Mouse (Mus musculus) thymus, adult 18-20 months (tissue): Measurements from ENCODE around the gene Gm10663.

Experiments used
- DNase-seq, 2 experiments: peaks; one replicate each; pipeline ENCODE4 v3.0.0; 2022; ENCODE audit warnings: mixed read lengths in 2 of 2

The Gm10663 gene

GRCm38 (mm10) chr8:65087711-65088110, 12.9 kb downstream of the Gm10663 start:
- no peak for DNase-seq

- no peak for DNase-seq
These were observed 13.3 kb downstream of the Gm10663 start for GRCm38 (mm10) chr8:65088120-65088519.

DNA sequence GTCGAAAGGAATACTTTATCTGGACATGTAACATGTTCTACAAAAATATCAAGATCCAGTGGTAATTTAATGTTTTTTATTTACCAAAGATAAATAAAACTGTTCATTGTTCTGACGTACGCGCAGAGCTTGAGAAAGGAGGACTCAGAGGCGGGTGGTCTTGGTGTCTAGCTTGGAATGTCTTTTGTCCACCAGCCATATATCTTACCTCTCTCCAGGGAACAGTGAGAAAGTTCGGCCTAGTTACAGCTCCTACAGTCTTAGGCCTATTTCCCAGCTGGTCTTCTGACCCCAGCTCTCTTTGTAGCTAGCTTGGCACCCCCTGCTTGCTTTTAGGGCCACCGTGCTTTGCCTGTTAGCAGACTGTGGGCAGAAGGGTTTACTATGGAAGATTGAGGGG, 14.9 kb downstream of the Gm10663 start:
- no peak for DNase-seq

DNA sequence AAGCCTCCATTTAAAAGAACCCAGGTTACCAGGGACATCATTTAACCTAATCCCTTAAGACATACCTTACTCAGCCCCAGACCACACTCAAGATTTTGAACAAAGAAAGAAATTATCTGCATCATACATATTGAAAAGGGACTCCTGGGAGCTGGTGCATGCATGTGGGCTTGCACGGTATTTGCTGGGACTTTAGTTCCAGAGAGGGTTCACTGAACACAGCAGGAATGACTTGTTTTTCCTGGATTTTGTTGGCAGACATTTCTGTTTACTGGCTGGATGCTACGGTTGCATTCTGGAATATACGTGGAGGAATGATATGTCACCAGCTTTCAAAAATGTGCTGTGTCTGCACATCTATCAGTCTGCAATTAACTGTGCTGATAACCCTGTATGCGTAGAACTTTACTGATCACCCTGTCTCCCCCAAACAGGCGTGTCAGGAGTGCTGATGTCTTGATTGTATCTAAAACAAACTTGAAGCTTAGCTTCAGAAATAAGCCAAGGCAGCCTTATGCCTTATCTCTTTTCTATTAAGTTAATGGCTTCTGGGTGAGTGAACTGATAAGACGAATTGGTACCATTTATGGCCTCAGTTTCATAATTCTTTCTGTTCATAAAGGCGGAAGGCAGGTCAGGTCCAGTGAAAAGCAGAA, 23.1 kb downstream of the Gm10663 start:
- no peak for DNase-seq

GRCm38 (mm10) chr8:65099735-65100134, 24.9 kb downstream of the Gm10663 start:
- no peak for DNase-seq

- no peak for DNase-seq
These were observed 28.8 kb downstream of the Gm10663 start for GRCm38 (mm10) chr8:65103632-65104031.

DNA sequence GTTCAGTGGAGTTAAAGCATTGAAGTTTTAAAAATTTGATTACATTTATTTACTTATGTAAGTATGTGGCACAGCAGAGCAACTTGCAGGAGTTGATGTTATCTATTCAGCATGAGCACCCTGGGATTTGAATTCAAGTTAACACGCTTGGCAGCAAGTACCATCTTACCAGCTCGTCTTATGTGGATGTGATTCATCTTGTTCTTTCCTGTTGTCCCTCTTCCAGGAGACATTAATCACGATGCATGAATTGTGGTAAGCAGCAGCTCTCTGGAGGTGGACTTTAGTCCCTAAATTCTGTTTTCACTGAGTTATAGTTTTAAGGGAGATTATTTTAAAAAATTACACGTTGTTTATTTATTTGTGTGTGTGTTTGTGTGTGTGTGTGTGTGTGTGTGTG, 29.2 kb downstream of the Gm10663 start:
- no peak for DNase-seq

GRCm38 (mm10) chr8:65107936-65108718, 33.3 kb downstream of the Gm10663 start:
- no peak for DNase-seq

DNA sequence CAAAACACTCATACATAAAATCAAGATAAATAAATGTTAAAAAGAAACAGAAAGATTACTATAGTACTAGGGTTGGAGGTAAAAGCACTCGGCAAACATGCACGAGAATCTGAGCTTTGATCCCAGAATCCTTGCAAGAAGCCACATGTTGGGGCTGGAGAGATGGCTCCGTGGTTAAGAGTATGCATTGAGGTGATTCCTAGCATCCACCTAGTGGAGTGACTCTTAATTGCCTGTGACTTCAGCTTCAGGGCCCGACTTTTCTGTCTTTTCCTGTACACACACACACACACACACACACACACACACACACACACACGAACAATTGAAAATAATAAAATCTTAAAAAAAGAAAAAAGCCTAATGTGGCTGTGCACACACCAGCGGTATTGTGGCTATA, 34.1 kb downstream of the Gm10663 start:
- no peak for DNase-seq

DNA sequence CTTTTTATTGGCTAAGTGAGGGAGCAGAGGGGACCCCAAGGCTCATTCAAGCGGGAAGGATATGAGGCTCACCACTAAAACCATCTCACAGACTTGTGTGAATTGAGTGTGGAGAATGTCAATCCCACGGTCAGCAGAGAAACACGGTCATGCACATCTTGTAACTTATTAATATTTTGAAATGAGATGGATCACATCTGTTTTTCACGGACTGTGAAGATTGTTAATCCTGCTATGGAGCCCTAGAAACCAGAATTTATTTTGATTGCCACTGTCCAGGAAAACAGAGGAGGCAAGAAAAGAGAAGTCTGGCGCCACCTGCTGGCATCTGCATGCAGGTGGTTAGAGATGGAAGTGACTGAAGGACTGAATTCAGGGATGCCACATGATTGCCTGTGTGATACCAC, 35.5 kb downstream of the Gm10663 start:
- peak in 1 of 2 experiments; percentile 3 for DNase-seq

GRCm38 (mm10) chr8:65112092-65112491, 37.3 kb downstream of the Gm10663 start:
- no peak for DNase-seq

DNA sequence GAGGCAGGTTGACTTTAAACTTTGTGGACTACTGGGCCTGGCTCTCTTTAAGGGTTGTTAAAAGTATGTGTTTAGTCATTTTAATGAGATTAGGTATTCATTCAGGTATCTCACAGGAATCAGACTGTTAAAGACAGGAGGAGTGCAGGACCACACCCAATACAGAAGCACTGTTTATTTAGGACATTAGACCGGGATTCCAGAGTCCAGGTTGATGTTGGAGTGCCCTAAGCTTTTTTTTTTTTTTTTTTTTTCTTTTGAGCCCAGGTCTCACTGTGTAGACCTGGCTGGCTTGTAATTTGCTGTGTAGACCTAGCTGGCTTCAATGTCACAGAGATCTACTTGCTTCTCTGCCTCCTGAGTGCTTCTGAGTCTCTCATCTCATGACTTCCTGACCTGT, 51.2 kb downstream of the Gm10663 start:
- DNase-seq, result no peak

DNA sequence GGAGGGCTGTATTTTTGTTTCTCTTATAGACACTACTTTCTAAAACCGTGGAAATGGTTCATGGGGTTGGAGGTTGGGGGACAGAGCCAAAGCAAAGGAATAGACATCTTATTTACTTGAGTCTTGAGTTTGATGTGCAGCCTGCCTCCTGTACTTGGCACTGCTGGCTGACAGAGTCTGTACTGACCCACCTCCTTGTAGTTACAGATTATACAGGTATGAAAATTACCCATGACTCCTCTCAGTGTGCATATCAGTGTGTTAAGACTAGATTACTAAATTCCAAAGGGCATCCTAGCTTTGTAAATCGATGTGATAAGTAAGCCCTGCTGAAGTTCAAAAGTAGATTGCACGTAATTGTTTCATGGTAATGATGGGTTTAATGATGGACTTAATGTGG, 51.6 kb downstream of the Gm10663 start:
- no peak for DNase-seq
